Mouse (Mus musculus) embryonic facial prominence, embryonic 14.5 days (tissue): ENCODE measurements at regions not wholly inside any gene's neighbourhood (a gene's known extent, or its start where the extent isn't known, plus 50 kb on each side); places are given as distances from the start of the nearest gene placed in this dataset.

Source experiments
- ATAC-seq: fragments of 200-750 bp; cut with Nextera tagmentation; 2 replicates; pipeline ENCODE4 v1.8.0; 2017; ENCODE audit warnings: low read depth, moderate number of reproducible peaks, moderate TSS enrichment
- DNase-seq: peaks from one replicate; pipeline ENCODE4 v3.0.0-alpha.2; 2015; ENCODE audit warnings: low spot score
- H3K27ac ChIP-seq: fragments of 300-500 bp; sonication (generic); replicated peaks from 2 replicates; pipeline ENCODE4 v1.5.1; 2014; ENCODE audit warnings: low read depth, mild to moderate bottlenecking, low read length, moderate library complexity
- H3K27me3 ChIP-seq: fragments of 300-500 bp; sonication (generic); replicated peaks from 2 replicates; pipeline ENCODE4 v1.6.1; 2014; ENCODE audit warnings: low read length; ENCODE audit not compliant: control insufficient read depth, insufficient read depth
- H3K36me3 ChIP-seq: fragments of 300-500 bp; sonication (generic); 2 replicates; pipeline ENCODE4 v1.6.1; 2014; ENCODE audit warnings: low read length, mixed read lengths; ENCODE audit not compliant: control insufficient read depth, insufficient read depth
- H3K4me1 ChIP-seq: fragments of 300-500 bp; sonication (generic); 2 replicates; pipeline ENCODE4 v1.6.1; 2014; ENCODE audit warnings: antibody characterized with exemption, low read length; ENCODE audit not compliant: control insufficient read depth, insufficient read depth
- H3K4me2 ChIP-seq: fragments of 300-500 bp; sonication (generic); 2 replicates; pipeline ENCODE4 v1.6.1; 2014; ENCODE audit warnings: low read depth, mild to moderate bottlenecking, low read length, moderate library complexity, mixed read lengths
- H3K4me3 ChIP-seq: fragments of 300-500 bp; sonication (generic); 2 replicates; pipeline ENCODE4 v1.5.1; 2014; ENCODE audit warnings: low read depth, mild to moderate bottlenecking, low read length
- H3K9ac ChIP-seq: fragments of 300-500 bp; sonication (generic); 2 replicates; pipeline ENCODE4 v1.6.1; 2014; ENCODE audit warnings: low read depth, mild to moderate bottlenecking, low read length, moderate library complexity, mixed read lengths
- H3K9me3 ChIP-seq: fragments of 300-500 bp; sonication (generic); 2 replicates; pipeline ENCODE4 v1.6.1; 2016; ENCODE audit warnings: low read length; ENCODE audit not compliant: control insufficient read depth
- WGBS: fragments of 180-500 bp; shearing (Covaris S2); extraction: QIAGEN DNeasy Blood & Tissue Kit; methylation state at CpG from one replicate; pipeline ENCODE4 v1.1.7; 2014; 5-methylcytosine and 5-hydroxymethylcytosine counted together

GRCm38 (mm10) chr1:168737277-168737863, 305.3 kb upstream of the Pbx1 start:
- Histone ChIP-seq H3K4me1 (no peaks in the 10 kb centered on the region), H3K4me3 (no peak overlapping the region), H3K27me3 (no peaks in the 10 kb centered on the region), H3K9me3 (no peaks in the 10 kb centered on the region), H3K4me2 (no peak overlapping the region), H3K9ac (no peak overlapping the region), H3K27ac (no peak overlapping the region), H3K36me3 (no peaks in the 10 kb centered on the region)
- WGBS: 69% methylated on average over 7 of the region's 7 CpGs
- DNase-seq: no peak
- no peak for ATAC-seq

GRCm38 (mm10) chr1:168733066-168733465, 301.0 kb upstream of the Pbx1 start:
- 59% methylated on average over 5 of the region's 5 CpGs for WGBS
- Histone ChIP-seq H3K27me3 (no peaks in the 10 kb centered on the region), H3K4me1 (no peaks in the 10 kb centered on the region), H3K9ac (no peak overlapping the region), H3K9me3 (no peaks in the 10 kb centered on the region), H3K4me3 (no peak overlapping the region), H3K27ac (no peak overlapping the region), H3K36me3 (no peaks in the 10 kb centered on the region), H3K4me2 (no peak overlapping the region)
- ATAC-seq (no peak), DNase-seq (no peak)

- Histone ChIP-seq H3K9ac (no peak overlapping the region), H3K27me3 (no peaks in the 10 kb centered on the region), H3K4me1 (peaks cover 17% of the 10 kb centered on the region), H3K27ac (peak overlapping the region; percentile 76; the same call in 1 of the 2 replicates), H3K9me3 (no peaks in the 10 kb centered on the region), H3K4me2 (peak overlapping the region; percentile 42), H3K4me3 (no peak overlapping the region), H3K36me3 (no peaks in the 10 kb centered on the region)
- DNase-seq: peak; percentile 16
- no peak for ATAC-seq
- WGBS: 50% methylated on average over 2 of the region's 2 CpGs
Measured at GRCm38 (mm10) chr1:168709836-168710235, 277.8 kb upstream of the Pbx1 start.

- Histone ChIP-seq H3K4me1 (peaks cover 17% of the 10 kb centered on the region), H3K36me3 (no peaks in the 10 kb centered on the region), H3K27ac (peak overlapping the region; percentile 76), H3K9me3 (no peaks in the 10 kb centered on the region), H3K4me3 (peak overlapping the region; percentile 15; the same call in 1 of the 2 replicates), H3K27me3 (no peaks in the 10 kb centered on the region), H3K4me2 (peak overlapping the region; percentile 42), H3K9ac (peak overlapping the region; percentile 5; the same call in 1 of the 2 replicates)
- peak; percentile 79; the same call in 1 of the 2 replicates for ATAC-seq
- WGBS: 19% methylated on average over 21 of the region's 21 CpGs
- peak; percentile 77 for DNase-seq
Measured at GRCm38 (mm10) chr1:168709017-168709681, 277.1 kb upstream of the Pbx1 start.

- 25% methylated on average over 11 of the region's 11 CpGs for WGBS
- Histone ChIP-seq H3K9ac (0 out of 2 replicates have a peak overlapping the region, but pooled peaks have one; percentile 30), H3K9me3 (no peaks in the 10 kb centered on the region), H3K4me1 (peaks cover 17% of the 10 kb centered on the region), H3K4me3 (no peak overlapping the region), H3K36me3 (no peaks in the 10 kb centered on the region), H3K4me2 (peak overlapping the region; percentile 42), H3K27me3 (no peaks in the 10 kb centered on the region), H3K27ac (peak overlapping the region; percentile 76)
- peak; percentile 53 for DNase-seq
- ATAC-seq: peak; percentile 70
Measured at GRCm38 (mm10) chr1:168708161-168708865, 276.2 kb upstream of the Pbx1 start.

- Histone ChIP-seq H3K4me3 (no peak overlapping the region), H3K9me3 (no peaks in the 10 kb centered on the region), H3K36me3 (no peaks in the 10 kb centered on the region), H3K4me1 (no peaks in the 10 kb centered on the region), H3K4me2 (no peak overlapping the region), H3K27ac (no peak overlapping the region), H3K9ac (no peak overlapping the region), H3K27me3 (no peaks in the 10 kb centered on the region)
- WGBS: 79% methylated on average over 1 of the region's 1 CpGs
- no peak for DNase-seq
- no peak for ATAC-seq
Measured at GRCm38 (mm10) chr1:168697386-168697785, 265.3 kb upstream of the Pbx1 start.

GRCm38 (mm10) chr1:168686821-168687220, 254.8 kb upstream of the Pbx1 start:
- Histone ChIP-seq H3K36me3 (no peaks in the 10 kb centered on the region), H3K4me3 (no peak overlapping the region), H3K9ac (no peak overlapping the region), H3K4me1 (no peaks in the 10 kb centered on the region), H3K4me2 (no peak overlapping the region), H3K27ac (no peak overlapping the region), H3K27me3 (no peaks in the 10 kb centered on the region), H3K9me3 (no peaks in the 10 kb centered on the region)
- ATAC-seq: no peak
- DNase-seq: no peak
- WGBS: 79% methylated on average over 7 of the region's 7 CpGs

- no peaks in the 10 kb centered on the region for H3K9me3 ChIP-seq
- H3K9ac ChIP-seq: no peak overlapping the region
- no peaks in the 10 kb centered on the region for H3K27me3 ChIP-seq
- no peak overlapping the region for H3K4me2 ChIP-seq
- WGBS: 65% methylated on average over 2 of the region's 2 CpGs
- H3K27ac ChIP-seq: no peak overlapping the region
- ATAC-seq (no peak), DNase-seq (no peak)
- H3K4me3 ChIP-seq: no peak overlapping the region
- no peaks in the 10 kb centered on the region for H3K36me3 ChIP-seq
- H3K4me1 ChIP-seq: no peaks in the 10 kb centered on the region
Measured at GRCm38 (mm10) chr1:168685147-168685546, 253.1 kb upstream of the Pbx1 start.
